Mouse (Mus musculus): ENCODE results near the gene Slc22a5. TPM values are rescaled to one million over a fixed set of nuclear protein-coding genes. Genes with fewer than 3 reads are reported as not detected.

The Slc22a5 gene
- polyA plus RNA-seq, 1 experiment from 2014 or later: 11.1 TPM

Other genes starting within 250 kb of the Slc22a5 start
- gene Rad50, start 184.3 kb downstream of the Slc22a5 start, polyA plus RNA-seq (2015; fragmentation: Nextera tagmentation; extraction: Ambion mirVana): 11.7 and 12.3 TPM in 2 replicates
- not detected in 2 replicates for gene Il5, start 170.9 kb downstream of the Slc22a5 start, polyA plus RNA-seq (2015; fragmentation: Nextera tagmentation; extraction: Ambion mirVana)
- gene Irf1, start 121.6 kb downstream of the Slc22a5 start, polyA plus RNA-seq (2015; fragmentation: Nextera tagmentation; extraction: Ambion mirVana): 3.5 and 3.9 TPM in 2 replicates
- not detected in 2 replicates for gene Gm17334, start 118.5 kb downstream of the Slc22a5 start, polyA plus RNA-seq (2015; fragmentation: Nextera tagmentation; extraction: Ambion mirVana)
- 0.40 and 0.52 TPM in 2 replicates for gene Gm12216, start 32.4 kb downstream of the Slc22a5 start, polyA plus RNA-seq (2015; fragmentation: Nextera tagmentation; extraction: Ambion mirVana)
- 4.0 and 5.1 TPM in 2 replicates for gene Slc22a21, start 88.7 kb upstream of the Slc22a5 start, polyA plus RNA-seq (2015; fragmentation: Nextera tagmentation; extraction: Ambion mirVana)
- gene Slc22a4, start 136.4 kb upstream of the Slc22a5 start, polyA plus RNA-seq (2015; fragmentation: Nextera tagmentation; extraction: Ambion mirVana): 4.9 and 7.2 TPM in 2 replicates
- gene Pdlim4, start 177.4 kb upstream of the Slc22a5 start, polyA plus RNA-seq (2015; fragmentation: Nextera tagmentation; extraction: Ambion mirVana): 37.4 and 38.4 TPM in 2 replicates
- 12.3 and 15.1 TPM in 2 replicates for gene P4ha2, start 208.4 kb upstream of the Slc22a5 start, polyA plus RNA-seq (2015; fragmentation: Nextera tagmentation; extraction: Ambion mirVana)